Mouse (Mus musculus): ENCODE measurements around the gene Trpm2. TPM values are rescaled to one million over a fixed set of nuclear protein-coding genes. Genes with fewer than 3 reads are reported as not detected.
"Not testable (repeated sequence)": the region's sequence is repeated elsewhere in the genome, so short reads cannot be mapped to it uniquely, and the experiment has no call there.

Trpm2 gene
- polyA plus RNA-seq, 1 experiment = not detected

GRCm38 (mm10) chr10:78015489-78015888, 45.1 kb upstream of the Trpm2 start:
- H3K4me2 ChIP-seq (ENCODE audit: low read depth) = no peak overlapping the region
- no peaks in the 10 kb centered on the region for H3K79me2 ChIP-seq (ENCODE audit: control insufficient read depth, insufficient read depth)
- no peaks in the 10 kb centered on the region for H3K36me3 ChIP-seq (ENCODE audit: control insufficient read depth, insufficient read depth)
- TF ChIP-seq REST (IDR thresholded peaks at IDR 0.05; ENCODE audit: insufficient read depth, insufficient read length) = no peak
- no peak for TF ChIP-seq TCF3 (IDR thresholded peaks at IDR 0.05; ENCODE audit: insufficient read length, low read depth)
- no peak for TF ChIP-seq POLR2AphosphoS2 (IDR thresholded peaks at IDR 0.05; ENCODE audit: insufficient read length, low read depth)
- no peak for TF ChIP-seq TCF12 (IDR thresholded peaks at IDR 0.05; ENCODE audit: insufficient read depth, poor library complexity, severe bottlenecking)
- no peak for TF ChIP-seq MYOD1 (IDR thresholded peaks at IDR 0.05; ENCODE audit: control insufficient read depth in 1 of 3, insufficient read length in 2 of 3, low read depth in 2 of 3)
- no peak for TF ChIP-seq POLR2A (IDR thresholded peaks at IDR 0.05; ENCODE audit: insufficient read length, low read depth)
- TF ChIP-seq MYOG (IDR thresholded peaks at IDR 0.05; ENCODE audit: control insufficient read depth in 1 of 3, insufficient read depth in 1 of 3, insufficient read length in 2 of 3, low read depth in 2 of 3) = no peak
- no peak for TF ChIP-seq CEBPB (IDR thresholded peaks at IDR 0.05; ENCODE audit: insufficient read depth, poor library complexity, severe bottlenecking)
- no peak for TF ChIP-seq SRF (IDR thresholded peaks at IDR 0.05; ENCODE audit: control insufficient read depth, insufficient read length, low read depth)
- TF ChIP-seq MAX (IDR thresholded peaks at IDR 0.05; ENCODE audit: low read depth) = no peak
- TF ChIP-seq USF1 (IDR thresholded peaks at IDR 0.05; ENCODE audit: low read depth) = no peak
- no peak for TF ChIP-seq E2F4 (IDR thresholded peaks at IDR 0.05; ENCODE audit: insufficient read depth)
- peaks cover 14% of the 10 kb centered on the region for H3K27me3 ChIP-seq (ENCODE audit: control insufficient read depth, insufficient read depth, insufficient read length)
- H3K4me3 ChIP-seq = no peak overlapping the region
- no peak overlapping the region for H3ac ChIP-seq (ENCODE audit: control insufficient read depth, insufficient read length)

GRCm38 (mm10) chr10:78012661-78013495, 42.5 kb upstream of the Trpm2 start:
- Histone ChIP-seq H3K36me3 (ENCODE audit: control insufficient read depth, insufficient read depth) (no peaks in the 10 kb centered on the region), H3ac (ENCODE audit: control insufficient read depth, insufficient read length) (no peak overlapping the region)
- no peak for TF ChIP-seq TCF12 (IDR thresholded peaks at IDR 0.05; ENCODE audit: insufficient read depth, poor library complexity, severe bottlenecking)
- no peak for TF ChIP-seq E2F4 (IDR thresholded peaks at IDR 0.05; ENCODE audit: insufficient read depth)
- TF ChIP-seq USF1 (IDR thresholded peaks at IDR 0.05; ENCODE audit: low read depth) = no peak
- no peak for TF ChIP-seq POLR2A (IDR thresholded peaks at IDR 0.05; ENCODE audit: insufficient read length, low read depth)
- no peak for TF ChIP-seq MAX (IDR thresholded peaks at IDR 0.05; ENCODE audit: low read depth)

GRCm38 (mm10) chr10:78011116-78011515, 40.8 kb upstream of the Trpm2 start:
- Histone ChIP-seq H3K4me3 (peak overlapping the region; percentile 92), H3K79me2 (ENCODE audit: control insufficient read depth, insufficient read depth) (peaks cover 28% of the 10 kb centered on the region)
- not testable (repeated sequence) for H3K36me3 ChIP-seq (ENCODE audit: control insufficient read depth, insufficient read depth); H3K27me3 ChIP-seq (ENCODE audit: control insufficient read depth, insufficient read depth, insufficient read length); H3K4me2 ChIP-seq (ENCODE audit: low read depth); H3ac ChIP-seq (ENCODE audit: control insufficient read depth, insufficient read length)

More at GRCm38 (mm10) chr10:78012661-78013495, 42.5 kb upstream of the Trpm2 start:
- no peak overlapping the region for H3K4me3 ChIP-seq
- H3K4me2 ChIP-seq (ENCODE audit: low read depth) = no peak overlapping the region
- peaks cover 13% of the 10 kb centered on the region for H3K27me3 ChIP-seq (ENCODE audit: control insufficient read depth, insufficient read depth, insufficient read length)
- H3K79me2 ChIP-seq (ENCODE audit: control insufficient read depth, insufficient read depth) = peaks cover 13% of the 10 kb centered on the region

GRCm38 (mm10) chr10:78010335-78010734, 40.0 kb upstream of the Trpm2 start:
- peak overlapping the region; percentile 92 for H3K4me3 ChIP-seq
- no peaks in the 10 kb centered on the region for H3K36me3 ChIP-seq (ENCODE audit: control insufficient read depth, insufficient read depth)
- peak overlapping the region; percentile 86 for H3K4me2 ChIP-seq (ENCODE audit: low read depth)
- H3ac ChIP-seq (ENCODE audit: control insufficient read depth, insufficient read length) = no peak overlapping the region
- no peak for TF ChIP-seq TCF12 (IDR thresholded peaks at IDR 0.05; ENCODE audit: insufficient read depth, poor library complexity, severe bottlenecking)
- no peak for TF ChIP-seq MAX (IDR thresholded peaks at IDR 0.05; ENCODE audit: low read depth)
- TF ChIP-seq SRF (IDR thresholded peaks at IDR 0.05; ENCODE audit: control insufficient read depth, insufficient read length, low read depth) = no peak
- no peak for TF ChIP-seq TCF3 (IDR thresholded peaks at IDR 0.05; ENCODE audit: insufficient read length, low read depth)
- TF ChIP-seq USF1 (IDR thresholded peaks at IDR 0.05; ENCODE audit: low read depth) = no peak
- TF ChIP-seq REST (IDR thresholded peaks at IDR 0.05; ENCODE audit: insufficient read depth, insufficient read length) = no peak
- no peaks in the 10 kb centered on the region for H3K27me3 ChIP-seq (ENCODE audit: control insufficient read depth, insufficient read depth, insufficient read length)
- H3K79me2 ChIP-seq (ENCODE audit: control insufficient read depth, insufficient read depth) = peaks cover 29% of the 10 kb centered on the region

DNA sequence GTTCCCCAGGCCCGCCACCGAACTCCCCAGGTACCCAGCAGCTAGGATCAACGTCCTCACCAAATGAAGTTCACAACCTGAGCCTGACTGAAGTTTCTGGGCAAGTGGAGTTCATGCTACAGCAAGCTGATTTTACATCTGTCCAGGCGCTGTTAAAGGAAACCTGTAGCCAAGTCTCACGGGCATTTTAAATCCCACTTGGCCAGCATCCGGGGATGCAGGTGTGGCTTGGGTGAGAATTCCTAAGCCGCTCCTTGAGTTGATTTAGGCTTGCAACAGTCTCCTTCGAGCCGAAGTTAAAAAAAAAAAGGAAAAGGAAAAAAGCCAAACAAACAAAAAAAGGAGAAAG, 39.6 kb upstream of the Trpm2 start, which contains the start of gene Pfkl:
Pfkl (minus strand) TSS at position 139 of the 349 bp plus-strand sequence.
- H3K79me2 ChIP-seq (ENCODE audit: control insufficient read depth, insufficient read depth) = peaks cover 33% of the 10 kb centered on the region
- H3K27me3 ChIP-seq (ENCODE audit: control insufficient read depth, insufficient read depth, insufficient read length) = no peaks in the 10 kb centered on the region
- peak within 1 kb of the TSS; percentile 53 for H3ac ChIP-seq (ENCODE audit: control insufficient read depth, insufficient read length)
- H3K4me2 ChIP-seq (ENCODE audit: low read depth) = peak within 1 kb of the TSS; percentile 86
- H3K4me3 ChIP-seq = peak within 1 kb of the TSS; percentile 92
- TF ChIP-seq POLR2A (IDR thresholded peaks at IDR 0.05; ENCODE audit: insufficient read length, low read depth) (no peak), TCF3 (IDR thresholded peaks at IDR 0.05; ENCODE audit: insufficient read length, low read depth) (no peak), TCF12 (IDR thresholded peaks at IDR 0.05; ENCODE audit: insufficient read depth, poor library complexity, severe bottlenecking) (no peak), MAX (IDR thresholded peaks at IDR 0.05; ENCODE audit: low read depth) (no peak), MYOD1 (IDR thresholded peaks at IDR 0.05; ENCODE audit: control insufficient read depth in 1 of 3, insufficient read length in 2 of 3, low read depth in 2 of 3) (no peak), E2F4 (IDR thresholded peaks at IDR 0.05; ENCODE audit: insufficient read depth) (no peak), REST (IDR thresholded peaks at IDR 0.05; ENCODE audit: insufficient read depth, insufficient read length) (no peak), MYOG (IDR thresholded peaks at IDR 0.05; ENCODE audit: control insufficient read depth in 1 of 3, insufficient read depth in 1 of 3, insufficient read length in 2 of 3, low read depth in 2 of 3) (no peak), USF1 (IDR thresholded peaks at IDR 0.05; ENCODE audit: low read depth) (no peak), POLR2AphosphoS2 (IDR thresholded peaks at IDR 0.05; ENCODE audit: insufficient read length, low read depth) (no peak), SRF (IDR thresholded peaks at IDR 0.05; ENCODE audit: control insufficient read depth, insufficient read length, low read depth) (no peak), CEBPB (IDR thresholded peaks at IDR 0.05; ENCODE audit: insufficient read depth, poor library complexity, severe bottlenecking) (no peak)
- H3K36me3 ChIP-seq (ENCODE audit: control insufficient read depth, insufficient read depth) = no peaks in the 10 kb centered on the region

Measured in myocyte (in vitro differentiated cells).